Mouse (Mus musculus) cerebellum, postnatal 36 days (tissue): Measurements from ENCODE around the gene Ptp4a2.
"Not testable (repeated sequence)": the region's sequence is repeated elsewhere in the genome, so short reads cannot be mapped to it uniquely, and the experiment has no call there.

Experiments used
- DNase-seq, 2 experiments: peaks; one replicate each; pipeline ENCODE4 v3.0.0; 2021 to 2022; ENCODE audit warnings: mixed read lengths in 2 of 2

Gene Ptp4a2

DNA sequence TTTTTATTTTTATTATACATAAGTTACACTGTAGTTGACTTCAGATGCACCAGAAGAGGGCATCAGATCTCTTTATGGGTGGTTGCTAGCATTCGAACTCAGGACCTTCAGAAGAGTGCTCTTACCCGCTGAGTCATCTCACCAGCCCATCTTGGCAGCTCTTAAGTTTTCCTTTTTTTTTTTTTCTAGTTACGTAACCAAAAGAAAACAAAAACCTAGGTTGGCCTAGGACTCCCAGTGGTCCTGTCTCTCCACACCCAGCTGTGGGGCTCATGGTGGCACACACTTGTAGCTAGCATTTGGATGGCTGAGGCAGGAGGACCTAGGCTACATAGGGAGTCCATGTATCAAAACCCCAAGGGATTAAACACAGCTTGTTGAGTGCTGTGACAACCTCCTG lies 43.0 kb downstream of the Ptp4a2 start:
- no peak for DNase-seq

DNA sequence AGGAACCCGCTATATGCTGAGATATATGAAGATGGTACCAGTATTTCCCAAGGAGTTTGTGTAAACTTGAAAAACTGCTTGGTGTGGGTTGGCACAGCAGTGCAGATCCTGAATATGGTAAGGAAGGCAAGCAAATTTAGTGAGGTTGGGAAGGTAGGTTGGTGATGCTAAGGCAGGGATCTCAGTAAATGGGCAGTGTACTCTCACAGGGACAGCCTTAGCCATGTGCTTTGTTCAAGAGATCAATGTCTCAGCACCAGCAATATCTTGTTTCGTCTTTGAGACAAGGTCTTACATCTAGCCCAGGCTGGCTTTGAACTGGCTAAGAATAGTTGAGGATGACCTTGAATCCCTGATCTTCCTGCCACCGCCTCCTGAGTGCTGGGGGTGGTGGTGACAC lies 43.6 kb downstream of the Ptp4a2 start:
- DNase-seq: no peak

DNA sequence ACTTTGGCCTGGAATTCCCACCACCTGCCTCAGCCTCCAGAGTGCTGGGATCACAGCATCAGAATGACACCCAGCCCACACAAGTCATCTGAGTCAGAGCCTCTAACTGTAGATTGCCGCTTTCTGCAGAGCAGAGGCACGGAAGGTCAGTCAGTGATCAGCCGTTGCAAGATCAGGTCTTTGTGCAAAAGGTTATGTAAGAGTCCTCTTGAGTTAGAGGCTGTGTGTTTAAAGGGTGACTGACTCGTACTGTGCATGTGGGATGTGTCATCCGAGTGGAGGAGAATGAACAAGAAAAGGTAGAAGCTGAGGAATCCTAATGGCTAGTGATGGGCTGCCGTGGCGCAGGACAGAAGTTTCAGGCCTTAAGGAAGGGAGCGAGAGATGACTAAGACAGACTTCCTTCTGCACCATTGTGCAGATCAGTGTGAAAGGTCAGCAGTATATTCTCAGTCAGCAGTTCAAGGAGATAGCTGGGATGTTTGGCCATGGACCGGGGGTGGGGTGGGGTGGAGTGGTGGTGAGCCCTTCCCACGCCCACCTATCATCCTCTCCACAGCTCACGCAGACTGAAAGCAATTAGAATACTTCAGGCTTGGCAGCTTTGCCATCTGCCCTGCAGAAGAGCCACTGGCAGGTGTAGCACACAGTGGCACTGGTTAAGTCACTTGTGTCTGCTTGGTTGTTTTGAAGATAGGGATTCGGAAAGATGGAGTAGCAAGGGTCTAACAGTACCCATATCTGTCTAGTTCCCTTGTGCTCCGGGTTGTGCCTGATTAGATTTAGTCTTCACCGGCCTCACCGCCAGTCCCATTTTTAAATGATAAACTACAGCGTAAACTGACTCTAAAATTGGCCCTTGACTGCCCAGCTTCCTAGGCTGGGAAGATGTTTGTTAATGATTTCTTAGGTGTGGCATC lies 44.3 kb downstream of the Ptp4a2 start:
- no peak for DNase-seq

DNA sequence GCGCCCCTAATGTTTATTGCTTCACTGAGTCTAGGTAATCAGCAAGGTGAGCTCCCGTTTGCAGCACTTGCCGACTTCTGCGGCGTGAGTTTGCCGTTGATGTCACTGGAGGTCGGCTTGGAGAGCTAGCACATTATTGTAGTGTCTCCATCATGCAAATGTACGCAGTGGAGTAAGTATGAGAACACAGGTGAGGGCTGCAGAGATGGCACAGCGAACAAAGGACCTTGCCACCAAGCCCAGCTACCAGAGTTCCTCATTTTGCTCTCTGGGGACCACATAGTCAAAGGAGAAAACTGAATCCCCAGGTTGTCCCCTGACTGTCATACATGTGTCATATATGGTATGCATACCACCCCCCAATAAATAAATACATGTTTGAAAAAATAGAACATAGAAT lies 49.4 kb downstream of the Ptp4a2 start:
- DNase-seq: no peak

DNA sequence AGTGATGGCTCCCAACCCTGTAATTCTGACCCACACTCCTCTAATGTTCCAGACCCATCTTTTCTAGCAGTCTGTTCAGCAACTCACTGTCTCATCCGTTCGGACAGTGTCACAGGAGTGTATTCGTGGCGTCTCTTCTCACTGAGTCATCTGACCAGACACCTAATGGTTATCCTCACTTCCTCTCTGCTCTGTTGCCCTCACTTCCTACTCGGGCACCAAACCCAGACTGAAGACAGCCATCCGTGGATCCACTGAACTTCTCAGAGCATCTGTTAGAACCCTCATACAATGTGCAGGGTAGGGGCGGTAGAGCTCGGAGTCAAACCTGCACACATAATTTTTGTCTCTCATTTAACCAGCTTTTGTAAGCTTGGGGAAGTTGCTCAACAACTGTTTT lies 50.4 kb downstream of the Ptp4a2 start:
- DNase-seq: no peak

DNA sequence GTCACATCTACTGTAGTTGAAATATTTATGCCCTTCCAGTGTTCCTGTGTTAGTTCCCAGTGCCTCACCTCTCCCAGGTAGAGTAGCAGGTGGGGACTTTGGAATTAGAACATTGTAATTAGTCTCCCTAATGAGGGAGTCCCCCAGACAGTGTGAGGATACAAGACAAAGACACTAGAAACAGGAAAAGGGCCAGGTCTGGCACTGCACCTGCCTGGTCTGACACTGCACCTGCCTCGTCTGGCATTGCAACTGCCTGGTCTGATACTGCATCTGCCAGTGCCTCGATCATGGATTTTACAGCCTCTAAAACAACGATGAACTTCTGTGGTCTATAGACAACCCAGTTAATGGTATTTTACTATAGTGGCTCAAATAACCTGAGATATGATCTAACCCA lies 51.3 kb downstream of the Ptp4a2 start:
- no peak for DNase-seq

DNA sequence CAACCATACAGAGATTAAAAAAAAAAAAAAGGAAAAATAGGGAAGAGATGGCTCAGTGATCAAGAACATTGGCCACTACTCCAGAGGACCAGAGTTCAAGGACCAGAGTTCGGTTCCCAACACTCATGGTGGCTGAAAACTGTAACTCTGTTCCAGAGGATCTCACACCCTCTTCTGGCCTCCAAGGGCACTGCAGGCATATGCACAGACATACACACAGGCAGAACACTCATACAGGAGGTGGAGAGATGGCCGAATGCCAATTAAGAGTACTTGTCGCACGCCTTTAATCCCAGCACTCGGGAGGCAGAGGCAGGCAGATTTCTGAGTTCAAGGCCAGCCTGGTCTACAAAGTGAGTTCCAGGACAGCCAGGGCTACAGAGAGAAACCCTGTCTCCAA lies 55.2 kb downstream of the Ptp4a2 start:
- DNase-seq: not testable (repeated sequence)

DNA sequence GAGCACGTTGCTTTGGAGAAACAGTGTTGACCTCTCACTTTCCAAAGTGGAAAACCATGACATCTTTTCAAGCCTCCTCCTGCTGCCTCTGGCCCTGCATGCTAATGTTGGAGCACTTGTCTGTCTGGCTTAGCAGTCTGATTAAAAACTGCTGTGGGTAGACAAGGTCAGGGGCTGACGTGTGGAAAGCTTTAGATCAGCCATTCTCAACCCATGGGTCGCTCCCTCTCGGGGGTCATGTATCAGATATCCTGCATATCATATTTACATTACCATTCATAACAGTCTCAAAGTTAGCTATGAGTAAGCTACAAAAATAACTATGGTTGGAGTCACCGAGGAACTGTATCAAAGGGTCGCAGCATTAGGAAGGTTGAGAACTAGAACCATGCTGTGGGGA lies 57.2 kb downstream of the Ptp4a2 start:
- DNase-seq: no peak

DNA sequence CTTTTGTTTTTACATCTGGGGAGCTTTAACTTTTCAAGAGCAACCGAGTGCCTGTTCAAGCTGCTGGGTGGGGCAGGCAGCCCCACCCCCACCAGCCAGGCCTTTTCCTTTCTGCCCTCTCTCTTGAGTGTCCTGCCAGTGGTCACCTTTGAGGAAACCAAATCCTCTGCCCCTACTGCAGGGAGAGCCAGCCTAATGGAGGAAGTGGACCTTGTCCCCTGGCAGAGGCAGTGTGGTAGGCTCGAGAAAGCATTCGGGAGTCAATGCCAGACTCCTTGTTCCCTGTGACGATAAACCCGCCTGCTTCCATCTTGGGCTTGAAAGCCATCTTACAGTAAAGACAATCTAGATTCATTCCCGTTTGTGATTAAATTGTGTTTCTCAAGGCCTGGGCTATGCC lies 59.5 kb downstream of the Ptp4a2 start:
- DNase-seq: no peak

DNA sequence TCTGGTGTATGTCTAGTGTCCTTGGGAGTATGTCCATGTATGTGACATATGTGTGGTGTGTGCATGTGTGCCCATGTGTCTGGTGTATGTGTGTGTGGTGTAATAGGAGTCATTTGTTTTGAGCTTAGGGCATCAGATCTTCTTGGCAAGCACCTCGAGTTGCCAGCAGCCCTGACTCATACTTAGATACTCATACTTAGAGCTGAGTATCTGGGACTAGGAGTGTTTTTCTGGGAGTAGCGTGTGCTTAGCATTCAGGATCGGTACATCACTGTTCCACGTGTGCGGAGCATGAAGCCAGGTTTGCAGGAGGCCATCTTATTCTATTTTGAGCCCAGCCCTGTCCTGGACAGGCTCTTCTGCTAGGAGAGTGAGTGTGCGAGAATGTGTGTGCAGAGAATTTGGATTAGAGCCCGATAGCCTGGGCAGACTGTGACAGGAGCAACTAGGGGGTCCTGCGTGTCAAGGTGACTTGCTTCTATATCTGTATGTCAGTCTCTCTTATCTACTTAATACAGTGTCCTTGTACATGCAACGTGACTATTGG lies 61.4 kb downstream of the Ptp4a2 start:
- no peak for DNase-seq

DNA sequence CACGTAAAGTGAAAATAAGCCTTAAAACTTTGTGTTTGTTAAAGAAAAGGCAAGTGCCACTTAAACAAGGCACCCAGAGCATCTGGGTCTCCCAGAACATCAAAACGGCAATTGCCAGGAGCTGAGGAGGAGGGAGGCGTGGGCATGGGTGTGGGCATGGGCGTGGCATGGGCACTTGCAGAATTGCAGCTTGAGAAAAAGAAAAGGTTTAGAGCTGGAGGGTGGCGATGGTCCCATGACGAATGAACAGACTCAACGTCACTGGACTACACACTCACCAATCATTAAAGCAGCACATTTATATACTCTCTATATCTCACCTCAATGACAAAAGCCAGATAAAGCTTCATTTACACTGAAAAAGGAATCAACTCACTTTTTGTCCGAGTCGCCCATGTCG lies 63.8 kb downstream of the Ptp4a2 start:
- DNase-seq: no peak

DNA sequence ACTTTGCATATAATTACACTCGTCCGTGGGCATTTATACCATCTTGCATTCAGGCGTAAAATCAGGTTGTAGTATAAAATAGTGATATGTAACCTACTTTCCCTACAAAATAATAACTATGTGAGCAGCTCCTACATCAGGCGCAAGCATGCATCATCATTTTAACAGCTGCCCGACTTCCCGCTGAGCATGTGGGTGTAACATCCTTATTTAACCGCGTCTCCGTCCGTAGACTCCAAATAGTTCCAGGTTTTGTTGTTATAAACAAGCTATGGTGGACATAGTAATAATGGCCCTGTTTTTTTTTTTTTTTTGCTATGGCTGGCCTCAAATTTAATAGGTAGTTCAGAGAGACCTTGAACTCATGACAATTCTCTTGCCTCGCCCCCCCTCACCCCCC lies 64.4 kb downstream of the Ptp4a2 start:
- DNase-seq: no peak

DNA sequence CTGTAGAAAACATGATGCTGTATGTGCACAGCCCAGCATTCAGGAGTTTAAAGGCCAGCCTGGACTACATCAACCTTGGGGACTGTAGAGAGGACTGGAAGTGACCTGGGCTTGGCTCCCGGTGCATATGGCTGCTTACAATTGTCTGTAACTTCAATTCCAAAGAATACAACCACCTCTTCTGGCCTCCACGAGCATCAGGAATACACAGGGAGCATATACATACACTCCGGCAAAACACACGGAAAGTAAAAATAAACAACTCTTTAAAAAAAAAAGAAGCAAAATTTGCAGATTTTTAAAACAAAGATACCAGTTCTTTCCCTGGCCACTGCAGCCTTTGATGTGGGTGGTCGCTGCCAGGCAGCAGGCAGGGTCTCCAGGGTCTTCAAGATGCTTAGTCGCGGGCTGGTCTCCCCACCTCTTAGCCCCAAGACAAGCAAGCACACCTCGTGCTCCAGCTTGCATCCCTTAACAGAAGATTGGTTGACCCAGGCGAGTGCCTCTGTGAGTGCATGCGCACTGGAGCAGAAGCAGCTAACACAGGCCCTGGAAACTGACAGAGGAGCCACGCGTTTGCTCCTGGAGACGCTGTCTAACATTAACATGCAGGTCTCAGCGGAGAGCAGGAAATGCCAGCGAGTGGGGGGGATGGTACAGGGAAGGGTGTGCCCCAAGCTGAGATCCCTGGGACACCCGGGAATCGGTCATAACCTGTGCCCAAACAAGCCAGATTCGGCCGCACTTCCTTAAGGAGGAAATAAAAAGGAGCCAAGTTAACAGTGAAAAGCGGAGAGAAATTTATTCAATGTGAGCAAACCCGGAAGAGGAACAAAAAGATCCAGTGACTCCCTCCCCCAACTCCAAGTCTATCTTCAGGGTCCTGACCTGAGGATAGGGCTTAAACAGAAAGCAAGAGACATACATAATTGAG lies 66.1 kb downstream of the Ptp4a2 start:
- peak; percentile 52 to 54 for DNase-seq

DNA sequence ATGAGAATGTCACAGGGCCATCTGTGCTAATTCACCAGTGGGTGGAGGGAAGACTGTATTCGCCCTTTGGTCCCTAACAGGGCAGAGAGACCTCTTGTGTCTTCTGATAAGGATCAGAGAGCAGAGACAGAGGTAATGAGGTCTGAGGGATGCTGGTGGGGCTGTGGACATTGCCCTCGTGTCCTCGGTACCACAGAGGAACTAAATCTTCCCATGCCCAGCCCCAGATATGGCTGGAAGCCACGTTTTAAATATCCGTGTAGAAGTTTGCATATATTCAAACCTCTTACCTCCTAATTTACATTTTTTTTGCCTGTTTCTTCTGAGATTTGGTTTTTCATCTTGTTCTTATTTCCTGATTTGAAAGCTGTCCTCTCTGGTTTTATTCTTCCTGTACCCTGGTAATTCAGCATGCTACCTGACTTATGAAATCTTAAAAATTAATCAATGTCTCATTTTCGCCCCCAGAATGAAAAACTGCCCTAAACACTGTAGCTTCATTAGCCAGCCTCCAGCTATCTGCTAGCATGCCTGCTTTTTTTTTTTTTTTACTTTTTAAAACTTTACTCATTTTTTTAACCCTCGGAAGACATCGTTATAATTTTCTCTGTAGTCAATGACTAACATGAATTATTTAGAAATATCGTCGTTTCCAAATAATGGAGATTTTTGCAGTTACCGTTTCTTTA lies 67.1 kb downstream of the Ptp4a2 start:
- DNase-seq: no peak

DNA sequence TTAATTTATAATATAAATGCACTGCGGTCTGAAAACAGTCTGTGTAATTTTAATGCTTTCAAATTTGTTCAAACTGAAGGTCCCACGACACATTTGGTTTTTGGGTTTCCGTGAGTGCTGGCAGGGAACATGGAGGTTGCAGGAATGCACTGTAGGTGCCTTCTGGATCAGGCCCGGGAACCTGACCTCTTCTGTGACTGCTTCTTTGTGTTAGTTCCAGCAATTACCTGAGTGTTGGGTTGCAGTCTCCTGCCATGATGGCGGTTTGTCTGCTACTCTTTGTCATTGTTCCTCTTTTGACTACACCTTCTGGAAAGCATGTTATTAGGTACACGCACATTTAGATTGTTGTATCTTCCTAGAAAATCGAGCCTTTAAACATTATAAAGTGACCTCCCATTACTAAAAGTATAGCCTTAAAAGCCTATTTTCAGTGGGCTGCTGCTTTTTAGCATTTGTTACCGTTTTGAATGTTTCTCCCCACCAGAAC lies 67.7 kb downstream of the Ptp4a2 start:
- no peak for DNase-seq

DNA sequence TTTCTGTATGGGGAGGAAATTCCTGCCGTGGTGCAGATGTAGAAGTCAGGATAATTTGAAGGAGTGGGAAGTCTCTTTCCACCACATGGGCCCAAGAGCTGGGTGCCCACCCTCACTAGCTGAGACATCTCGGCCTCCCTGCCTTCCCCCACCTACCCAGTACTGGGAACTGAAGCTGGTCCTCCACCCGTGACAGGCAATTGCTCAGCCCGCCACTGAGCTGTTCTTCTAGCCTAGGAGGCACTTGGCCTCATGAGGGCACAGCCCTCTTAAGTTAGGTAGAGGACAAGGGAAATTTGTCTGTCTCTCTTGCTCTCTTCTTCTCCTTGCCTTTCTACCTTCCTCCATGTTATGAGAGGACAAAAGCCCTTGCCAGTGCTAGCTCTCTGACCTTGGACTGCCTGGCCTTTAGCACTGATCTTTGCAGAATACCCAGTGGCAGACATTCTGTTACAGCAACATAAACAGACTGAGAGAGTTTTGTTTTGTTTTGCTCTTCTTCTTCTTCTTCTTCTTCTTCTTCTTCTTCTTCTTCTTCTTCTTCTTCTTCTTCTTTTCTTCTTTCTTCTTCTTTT lies 68.3 kb downstream of the Ptp4a2 start:
- no peak for DNase-seq

DNA sequence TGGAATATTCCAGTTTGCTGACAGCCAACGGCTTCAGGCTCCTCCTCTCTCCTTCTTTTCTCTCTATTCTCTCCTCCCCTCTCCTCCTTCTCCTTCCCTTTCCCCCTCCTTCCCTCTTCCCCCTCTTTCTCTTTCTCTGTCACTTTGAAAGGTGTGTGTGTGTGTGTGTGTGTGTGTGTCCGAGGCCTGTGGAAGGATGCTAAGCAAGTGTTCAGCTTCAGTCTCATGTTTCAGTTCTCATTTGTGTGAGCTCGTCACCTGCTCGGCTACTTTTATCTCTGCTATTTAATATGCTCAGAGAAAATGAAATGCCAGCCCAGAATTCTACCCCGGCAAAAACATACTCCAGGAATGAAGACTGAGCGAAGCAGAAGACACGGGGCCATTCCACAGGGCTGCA lies 69.6 kb downstream of the Ptp4a2 start:
- DNase-seq: no peak

DNA sequence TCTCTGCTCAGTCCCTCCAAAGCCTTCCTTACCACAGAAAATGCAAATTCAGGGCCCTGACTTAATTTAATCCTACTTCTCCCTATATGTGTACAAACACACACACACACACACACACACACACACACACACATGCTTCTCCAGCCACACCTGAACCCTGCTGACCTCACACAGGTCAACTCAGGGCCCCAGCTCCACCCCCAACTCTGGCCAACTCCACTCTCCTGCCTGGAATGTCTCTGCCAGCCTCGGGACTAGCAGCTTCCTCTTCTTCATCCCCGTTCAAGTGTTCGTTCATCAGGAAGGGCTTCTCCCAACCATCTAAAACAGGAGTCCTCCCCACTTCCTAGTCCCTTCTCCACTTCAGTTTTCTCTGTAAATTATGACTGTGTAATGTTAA lies 70.6 kb downstream of the Ptp4a2 start:
- no peak for DNase-seq

DNA sequence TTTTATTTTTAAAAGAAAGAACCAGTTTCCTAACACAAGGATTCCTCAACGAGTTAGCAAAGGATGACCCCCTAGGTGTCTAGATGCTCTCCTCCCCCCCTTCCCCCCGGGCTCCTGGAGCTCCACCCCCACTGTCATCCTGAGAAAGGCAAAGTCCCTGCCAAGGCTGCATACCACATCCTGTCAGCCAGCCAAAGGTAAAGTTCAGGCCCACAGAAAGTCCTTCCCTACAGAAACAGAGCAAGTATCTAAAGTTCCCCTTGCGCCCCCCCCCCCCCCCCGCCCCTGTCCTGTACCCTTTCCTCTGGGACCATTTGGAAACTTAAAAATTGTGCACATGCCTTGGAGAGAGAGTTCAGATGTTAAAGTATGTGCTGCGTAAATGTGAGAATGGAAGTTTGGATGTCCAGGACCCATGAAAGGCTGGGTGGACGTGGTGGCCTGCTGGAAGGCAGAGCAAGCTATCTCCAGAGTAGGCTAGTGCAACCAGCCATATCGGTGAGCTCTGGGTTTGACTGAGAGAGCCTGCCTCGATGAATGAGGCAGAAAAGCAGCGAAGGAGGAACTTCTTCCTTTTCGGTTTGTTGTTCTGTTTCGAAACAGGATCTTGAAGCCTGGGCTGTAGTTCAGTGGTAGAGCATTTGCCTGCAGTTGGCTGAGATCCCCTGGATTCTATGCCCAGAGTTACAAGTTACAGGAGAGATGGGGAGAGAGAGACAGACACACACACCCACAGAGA lies 71.7 kb downstream of the Ptp4a2 start:
- no peak for DNase-seq

DNA sequence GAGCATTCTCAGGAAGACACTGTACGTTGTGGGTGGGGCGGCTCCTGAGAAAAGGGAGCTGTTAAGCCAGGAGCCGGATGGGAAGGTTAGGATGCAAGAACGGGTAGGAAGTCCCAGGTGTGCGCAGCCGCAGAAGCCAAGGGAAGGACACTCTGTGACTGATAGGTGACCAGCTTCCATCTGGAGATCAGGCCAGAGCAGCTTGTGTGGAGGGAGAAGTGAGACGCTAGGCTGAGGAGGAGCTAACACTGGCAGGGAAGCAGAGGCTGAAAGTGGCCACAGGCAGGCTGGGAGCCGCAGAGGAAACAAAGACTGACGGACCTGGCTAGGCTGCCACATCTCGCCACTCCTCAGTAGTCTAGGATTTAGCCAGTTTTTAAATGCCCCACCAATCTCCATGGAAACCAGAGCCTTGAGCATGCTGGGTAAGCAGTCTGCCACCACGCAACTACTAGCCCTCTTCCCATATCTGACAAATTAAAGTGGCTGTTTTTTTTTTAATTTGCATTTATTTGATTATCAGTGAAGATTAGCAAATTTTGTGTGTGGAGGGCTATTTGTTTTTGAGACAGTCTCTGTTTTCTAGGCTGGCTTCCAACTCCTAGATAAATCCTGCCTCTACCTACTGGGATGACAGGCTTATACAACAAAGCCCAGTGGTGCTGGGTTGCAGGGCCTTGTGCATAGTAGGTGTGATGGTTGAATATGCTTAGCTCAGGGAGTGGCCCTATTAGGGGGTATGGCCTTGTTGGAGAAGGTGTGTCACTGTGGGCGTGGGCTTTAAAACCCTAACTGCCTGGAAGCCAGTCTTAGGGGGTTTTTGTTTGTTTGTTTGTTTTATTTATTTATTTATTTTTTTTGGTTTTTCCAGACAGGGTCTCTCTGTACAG lies 73.3 kb downstream of the Ptp4a2 start:
- DNase-seq: no peak

DNA sequence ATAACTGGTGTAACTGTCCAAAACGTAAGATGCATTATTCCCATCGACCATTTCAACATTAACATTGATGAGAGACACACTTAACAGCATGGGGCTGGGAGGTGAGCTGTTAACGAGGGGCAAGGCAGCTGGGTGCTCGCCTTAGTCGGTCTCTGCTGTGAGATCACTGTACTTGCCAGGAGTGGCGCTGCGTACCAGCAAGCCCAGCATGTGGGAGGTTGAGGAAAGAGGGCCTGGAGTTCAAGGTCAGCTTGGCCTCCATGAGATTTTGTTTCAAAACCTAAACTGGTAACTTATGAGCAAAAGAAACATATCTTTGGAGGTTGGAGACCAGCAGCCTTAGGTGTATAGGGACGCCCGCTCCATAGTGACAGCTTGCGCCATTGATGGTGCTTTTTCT lies 78.6 kb downstream of the Ptp4a2 start:
- no peak for DNase-seq
